Mouse (Mus musculus) CH12.LX (cell line): ENCODE data around the gene Rora.

Experiments used
- CHD2 ChIP-seq: IDR thresholded peaks from 2 replicates; pipeline ENCODE4 v1.6.1; 2011; ENCODE audit warnings: low read length, improper control_type of control experiment
- CTCF ChIP-seq, 2 experiments: IDR thresholded peaks in 1 of 2; conservative IDR thresholded peaks in 1 of 2; 2 replicates each; pipeline ENCODE4 v1.5.1; 2011 to 2012; ENCODE audit warnings: low read depth in 2 of 2, low read length in 2 of 2, improper control_type of control experiment in 1 of 2, inconsistent platforms in 1 of 2, mild to moderate bottlenecking in 1 of 2, moderate library complexity in 1 of 2
- EP300 ChIP-seq: IDR thresholded peaks from 2 replicates; pipeline ENCODE4 v1.6.1; 2011; ENCODE audit warnings: low read length, improper control_type of control experiment
- GABPA ChIP-seq: IDR thresholded peaks from 2 replicates; pipeline ENCODE4 v1.6.1; 2012; ENCODE audit warnings: low read depth, low read length, improper control_type of control experiment, inconsistent platforms; ENCODE audit not compliant: insufficient replicate concordance
- IRF4 ChIP-seq: IDR thresholded peaks from 2 replicates; pipeline ENCODE4 v1.6.1; 2014; ENCODE audit warnings: low read depth, mild to moderate bottlenecking, inconsistent platforms, low read length, improper control_type of control experiment
- JUND ChIP-seq: conservative IDR thresholded peaks from 2 replicates; pipeline ENCODE4 v1.6.1; 2011; ENCODE audit warnings: low read depth, low read length, improper control_type of control experiment
- NRF1 ChIP-seq: IDR thresholded peaks from 2 replicates; pipeline ENCODE4 v1.6.1; 2014; ENCODE audit warnings: low read depth, mild to moderate bottlenecking, inconsistent platforms, low read length, improper control_type of control experiment, moderate library complexity
- PAX5 ChIP-seq: IDR thresholded peaks from 2 replicates; pipeline ENCODE4 v1.6.1; 2012; ENCODE audit warnings: low read length, inconsistent platforms, mixed read lengths
- POLR2A ChIP-seq: IDR thresholded peaks from 2 replicates; pipeline ENCODE4 v1.6.1; 2011; ENCODE audit warnings: low read depth, mild to moderate bottlenecking, improper control_type of control experiment, low read length
- POLR2AphosphoS2 ChIP-seq: IDR thresholded peaks from 2 replicates; pipeline ENCODE4 v1.6.1; 2011; ENCODE audit warnings: low read depth, low read length, improper control_type of control experiment
- RAD21 ChIP-seq: IDR thresholded peaks from 2 replicates; pipeline ENCODE4 v1.6.1; 2011; ENCODE audit warnings: low read depth, mild to moderate bottlenecking, low read length, improper control_type of control experiment, moderate library complexity
- SMC3 ChIP-seq: IDR thresholded peaks from 2 replicates; pipeline ENCODE4 v1.6.1; 2011; ENCODE audit warnings: low read depth, low read length, improper control_type of control experiment
- TCF12 ChIP-seq: IDR thresholded peaks from 2 replicates; pipeline ENCODE4 v1.6.1; 2014; ENCODE audit warnings: low read depth, mild to moderate bottlenecking, inconsistent platforms, low read length, improper control_type of control experiment
- ZNF384 ChIP-seq: IDR thresholded peaks from 2 replicates; pipeline ENCODE4 v1.6.1; 2012; ENCODE audit warnings: low read depth, low read length, improper control_type of control experiment, inconsistent platforms

DNA sequence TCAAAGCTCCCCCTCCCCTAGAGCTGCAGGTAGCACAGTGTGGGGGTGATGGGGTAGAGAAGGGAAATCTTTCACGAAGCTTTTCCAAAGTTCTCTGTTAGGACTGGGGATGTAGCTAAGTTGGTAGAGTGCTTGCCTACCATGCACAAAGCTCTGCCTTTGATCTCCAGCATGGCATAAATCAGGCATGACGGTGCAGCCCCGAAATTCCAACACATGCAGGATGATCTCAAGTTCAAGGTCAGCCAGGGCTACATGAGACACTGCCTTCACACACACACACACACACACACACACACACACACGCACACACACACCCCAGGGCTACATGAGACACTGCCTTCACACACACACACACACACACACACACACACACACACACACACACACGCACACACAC lies 129.7 kb downstream of the Rora start:
- TF ChIP-seq ZNF384 (no peak), SMC3 (no peak), JUND (no peak), GABPA (no peak), CTCF (conservative IDR thresholded peaks at IDR 0.05 in 1 of 2, IDR thresholded peaks at IDR 0.05 in 1 of 2; ENCODE audit: low read depth in 2 of 2, low read length in 2 of 2) (no peak), PAX5 (no peak), POLR2A (no peak), RAD21 (no peak), EP300 (no peak), NRF1 (no peak), TCF12 (no peak), POLR2AphosphoS2 (no peak), IRF4 (no peak), CHD2 (no peak)
